In the genomic region with DNA sequence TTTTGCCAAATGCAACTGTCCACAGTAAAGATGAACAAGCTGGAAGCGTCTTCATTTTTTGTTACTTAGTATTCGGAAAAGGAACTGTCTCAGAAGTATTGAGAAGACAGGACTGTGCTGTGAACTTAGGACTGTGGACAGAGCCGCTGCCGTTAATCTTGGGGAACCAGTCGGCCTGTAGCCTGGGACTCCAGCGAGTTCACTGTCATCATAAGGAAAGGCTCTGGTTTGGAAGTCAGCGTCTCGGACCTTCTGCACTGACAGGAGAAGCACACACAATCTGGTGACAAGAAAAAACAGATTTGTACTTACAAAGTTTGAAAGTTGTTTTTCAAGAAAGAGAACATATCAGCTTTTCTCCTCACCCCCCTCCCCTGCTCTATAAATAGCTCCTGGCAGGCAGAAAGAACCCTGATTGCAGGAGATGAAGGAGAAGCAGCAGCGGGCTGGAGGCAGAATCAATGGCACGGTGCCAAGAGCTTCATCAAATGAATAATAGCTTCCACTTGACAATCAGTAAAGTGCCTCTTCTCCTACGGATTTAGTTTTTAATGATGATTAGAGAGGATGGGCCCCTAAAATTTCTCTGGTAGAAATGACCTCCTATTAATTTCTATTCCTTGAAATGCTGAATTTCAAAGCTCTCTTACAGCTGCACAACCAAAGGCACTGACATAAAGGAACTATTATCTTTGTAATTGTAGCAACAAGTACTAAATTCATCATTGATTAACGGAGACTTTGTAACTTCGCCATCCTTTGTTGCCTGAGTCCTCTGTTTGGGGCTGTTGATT, we compare ENCODE assay signal across 10 mouse cellular contexts.
DNase-seq lines count a peak whose midpoint lies in the region; ATAC-seq and TF ChIP-seq lines count a peak whose summit lies in the region.
"Had no signal": no experiment of that assay in that cellular context is flagged by ENCODE, and none has a peak within 500 bp of the region (broad histone marks: within the 10 kb centered on the region; RNA-seq: fewer than 3 reads in every experiment).

No protein-coding gene starts in this region.

- H3K4me1 ChIP-seq in intestine, embryonic 14.5 days (replicated peaks; ENCODE audit: control insufficient read depth, insufficient read depth, low read length): peaks cover 10% of the 10 kb centered on the region
- H3K4me1 ChIP-seq in intestine, postnatal 0 days (replicated peaks; ENCODE audit: control insufficient read depth, insufficient read depth, low read length): no peaks in the 10 kb centered on the region
- H3K4me1 ChIP-seq in forebrain, embryonic 12.5 days: peaks cover 10% of the 10 kb centered on the region
- H3K4me1 ChIP-seq in midbrain, embryonic 13.5 days (replicated peaks): peaks cover 12% of the 10 kb centered on the region
- H3K4me1 ChIP-seq: megakaryocyte, embryonic 14.5 days had no signal

- H3K9ac ChIP-seq in intestine, embryonic 14.5 days (ENCODE audit: low read length): no peak overlapping the region
- H3K9ac ChIP-seq in intestine, postnatal 0 days (ENCODE audit: low read depth, low read length): no peak overlapping the region
- H3K9ac ChIP-seq in forebrain, embryonic 12.5 days: no peak overlapping the region
- no peak overlapping the region for H3K9ac ChIP-seq in midbrain, embryonic 13.5 days (replicated peaks)

- no peak overlapping the region for H3K4me3 ChIP-seq in intestine, embryonic 14.5 days (ENCODE audit: low read depth, low read length)
- no peak overlapping the region for H3K4me3 ChIP-seq in intestine, postnatal 0 days (ENCODE audit: low read depth, low read length)
- H3K4me3 ChIP-seq in forebrain, embryonic 12.5 days (replicated peaks): no peak overlapping the region
- no peak overlapping the region for H3K4me3 ChIP-seq in midbrain, embryonic 13.5 days (replicated peaks)
- H3K4me3 ChIP-seq: megakaryocyte, embryonic 14.5 days had no signal

- no peak overlapping the region for H3K27ac ChIP-seq in intestine, embryonic 14.5 days (ENCODE audit: low read depth)
- no peak overlapping the region for H3K27ac ChIP-seq in intestine, postnatal 0 days (ENCODE audit: low read depth, low read length)
- H3K27ac ChIP-seq in forebrain, embryonic 12.5 days: no peak overlapping the region
- no peak overlapping the region for H3K27ac ChIP-seq in midbrain, embryonic 13.5 days

- H3K36me3 ChIP-seq in intestine, embryonic 14.5 days (ENCODE audit: control insufficient read depth, insufficient read depth, low read length): no peaks in the 10 kb centered on the region
- H3K36me3 ChIP-seq in intestine, postnatal 0 days (ENCODE audit: control insufficient read depth, insufficient read depth): no peaks in the 10 kb centered on the region
- H3K36me3 ChIP-seq in forebrain, embryonic 12.5 days (replicated peaks): no peaks in the 10 kb centered on the region
- no peaks in the 10 kb centered on the region for H3K36me3 ChIP-seq in midbrain, embryonic 13.5 days

- peak; percentile 65 for DNase-seq in intestine, embryonic 14.5 days (ENCODE audit: low spot score)
- DNase-seq in adrenal gland, adult 8-10 months: peak; percentile 4
- DNase-seq in kidney, postnatal 36 days: peak; percentile 5 to 34
- DNase-seq in spleen, adult 18-20 months: no peak
- no peak for DNase-seq in urinary bladder, adult 2 months (ENCODE audit: low spot score)

- no peak for TF ChIP-seq CTCF in intestine, postnatal 0 days (IDR thresholded peaks at IDR 0.05; ENCODE audit: low read depth)

- 10% methylated on average over 13 of the region's 13 CpGs for WGBS in intestine, embryonic 14.5 days
- 11% methylated on average over 13 of the region's 13 CpGs for WGBS in intestine, postnatal 0 days
- WGBS in forebrain, embryonic 12.5 days: 32% methylated on average over 13 of the region's 13 CpGs
- 38% methylated on average over 13 of the region's 13 CpGs for WGBS in midbrain, embryonic 13.5 days

- H3K9me3 ChIP-seq in intestine, embryonic 14.5 days (ENCODE audit: control insufficient read depth, low read length): no peaks in the 10 kb centered on the region
- no peaks in the 10 kb centered on the region for H3K9me3 ChIP-seq in intestine, postnatal 0 days (ENCODE audit: control insufficient read depth)
- no peaks in the 10 kb centered on the region for H3K9me3 ChIP-seq in forebrain, embryonic 12.5 days
- 0 out of 2 replicates have a peak, but pooled peaks cover 4% of the 10 kb centered on the region for H3K9me3 ChIP-seq in midbrain, embryonic 13.5 days

- peaks cover 17% of the 10 kb centered on the region for H3K27me3 ChIP-seq in intestine, embryonic 14.5 days (replicated peaks; ENCODE audit: control insufficient read depth, insufficient read depth, low read length)
- no peaks in the 10 kb centered on the region for H3K27me3 ChIP-seq in intestine, postnatal 0 days (replicated peaks; ENCODE audit: control insufficient read depth, insufficient read depth, low read length)
- peaks cover 15% of the 10 kb centered on the region for H3K27me3 ChIP-seq in forebrain, embryonic 12.5 days
- H3K27me3 ChIP-seq in midbrain, embryonic 13.5 days: peaks cover 10% of the 10 kb centered on the region; the same call in 1 of the 2 replicates
- H3K27me3 ChIP-seq: megakaryocyte, embryonic 14.5 days had no signal

- peak overlapping the region; percentile 38 for H3K4me2 ChIP-seq in intestine, embryonic 14.5 days (ENCODE audit: low read length)
- H3K4me2 ChIP-seq in intestine, postnatal 0 days (replicated peaks; ENCODE audit: low read depth): no peak overlapping the region
- peak overlapping the region; percentile 6 for H3K4me2 ChIP-seq in forebrain, embryonic 12.5 days
- peak overlapping the region; percentile 7 for H3K4me2 ChIP-seq in midbrain, embryonic 13.5 days (replicated peaks)

- no peak; the same call in 1 of the 2 replicates for ATAC-seq in intestine, embryonic 14.5 days (replicated peaks; ENCODE audit: low FRiP score, low TSS enrichment, low read depth)
- ATAC-seq in intestine, postnatal 0 days: no peak
- ATAC-seq in forebrain, embryonic 12.5 days (ENCODE audit: low FRiP score): peak; percentile 85; the same call in 1 of the 2 replicates
- ATAC-seq in midbrain, embryonic 13.5 days: peak; percentile 79
- ATAC-seq: Patski had no signal

Comparison
In these comparisons a context has a peak if more than half of its experiments do, and no peak if none do; other contexts are left out.
1. ATAC-seq: peak in forebrain, embryonic 12.5 days (single experiment) and midbrain, embryonic 13.5 days (single experiment); none in intestine, embryonic 14.5 days (single experiment) and intestine, postnatal 0 days (single experiment).
2. DNase-seq: peak in intestine, embryonic 14.5 days (single experiment), adrenal gland, adult 8-10 months (single experiment) and kidney, postnatal 36 days (2 of 2); none in spleen, adult 18-20 months (0 of 2) and urinary bladder, adult 2 months (single experiment).